Mouse (Mus musculus) pancreas, adult 10 weeks (tissue): ENCODE data around the gene Notch4. TPM values are rescaled to one million over a fixed set of nuclear protein-coding genes. Genes with fewer than 3 reads are reported as not detected.

Experiments
- polyA plus RNA-seq: library from polyadenylated mRNA; stranded (reverse); fragments of 350-450 nt; fragmentation: Illumina TruSeq; extraction: RNeasy Lipid Tissue Mini Kit (QIAGEN cat#74804); gene quantifications from one replicate; pipeline ENCODE4 v1.2.3, GENCODE M21; 2015; ENCODE audit warnings: low read depth, low replicate concordance; ENCODE audit not compliant: insufficient read depth

Gene Notch4
- polyA plus RNA-seq = 13.4 TPM

DNA sequence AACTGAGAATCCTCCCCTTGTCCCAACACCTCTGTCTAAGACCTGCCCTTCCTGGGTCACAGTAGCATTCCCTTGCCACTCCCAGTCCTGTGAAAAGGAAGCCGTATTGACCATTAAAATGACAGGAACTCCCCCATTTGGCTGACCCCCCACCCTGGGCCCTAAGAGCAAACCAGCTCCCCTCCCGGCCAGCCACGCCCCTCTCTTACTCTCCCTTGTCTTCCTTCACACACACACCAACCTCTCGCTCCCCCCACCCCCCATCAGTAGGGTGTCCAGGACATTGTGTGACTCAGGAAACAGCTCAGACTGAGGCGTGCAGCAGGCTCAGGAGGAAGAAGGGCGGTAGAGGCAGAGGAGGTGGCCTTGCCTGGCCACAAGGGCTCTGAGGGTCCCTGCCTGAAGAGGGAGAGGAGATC is at the start of gene Notch4:
Gene Notch4 (plus strand): TSS at position 266 of the 419 bp plus-strand sequence.

DNA sequence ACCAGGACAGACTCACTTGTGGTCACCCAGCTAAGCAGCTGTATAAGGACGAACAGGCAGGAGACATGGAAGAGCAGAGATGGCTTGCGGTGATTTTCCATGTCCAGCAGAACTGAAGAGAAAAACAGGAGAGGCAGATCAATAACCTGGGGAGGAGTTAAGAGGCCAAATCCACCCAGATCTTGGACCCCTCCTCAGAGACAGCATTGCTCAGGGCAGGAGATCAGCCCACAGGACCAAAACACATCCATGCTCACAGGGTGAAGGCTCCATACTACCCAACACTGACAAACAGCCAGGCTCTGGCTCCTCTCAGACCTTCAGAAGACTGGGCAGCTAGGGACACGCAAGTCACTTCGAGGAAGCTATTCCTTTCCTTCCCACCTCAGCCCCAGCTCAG is 46.8 kb upstream of the Notch4 start, which contains the start of gene Btnl6:
Gene Btnl6 (minus strand): TSS at position 101 of the 400 bp plus-strand sequence.

DNA sequence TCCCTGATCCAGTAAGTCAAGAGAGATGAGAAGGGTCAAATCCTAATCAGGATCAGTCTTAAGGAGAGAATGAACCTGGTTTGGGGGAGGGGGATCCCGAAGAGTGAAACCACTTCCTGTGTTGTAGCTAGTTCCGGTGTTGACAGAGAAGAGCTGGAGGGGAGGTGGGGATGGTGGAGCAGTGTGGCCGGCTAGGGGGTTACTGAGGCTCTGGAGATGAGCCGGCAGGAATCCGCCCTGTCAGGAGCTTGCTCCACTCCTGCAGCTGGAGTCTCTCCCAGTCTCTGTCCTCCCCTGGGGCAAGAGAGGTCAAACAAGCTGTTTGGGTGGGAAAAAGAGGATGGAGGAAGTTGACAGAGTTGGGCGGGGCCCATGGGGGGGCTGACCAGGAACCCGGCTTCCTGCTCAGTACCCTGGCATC is 25.6 kb downstream of the Notch4 start, which contains the start of gene Gpsm3:
Gene Gpsm3 (plus strand): TSS at position 126 of the 421 bp plus-strand sequence.

DNA sequence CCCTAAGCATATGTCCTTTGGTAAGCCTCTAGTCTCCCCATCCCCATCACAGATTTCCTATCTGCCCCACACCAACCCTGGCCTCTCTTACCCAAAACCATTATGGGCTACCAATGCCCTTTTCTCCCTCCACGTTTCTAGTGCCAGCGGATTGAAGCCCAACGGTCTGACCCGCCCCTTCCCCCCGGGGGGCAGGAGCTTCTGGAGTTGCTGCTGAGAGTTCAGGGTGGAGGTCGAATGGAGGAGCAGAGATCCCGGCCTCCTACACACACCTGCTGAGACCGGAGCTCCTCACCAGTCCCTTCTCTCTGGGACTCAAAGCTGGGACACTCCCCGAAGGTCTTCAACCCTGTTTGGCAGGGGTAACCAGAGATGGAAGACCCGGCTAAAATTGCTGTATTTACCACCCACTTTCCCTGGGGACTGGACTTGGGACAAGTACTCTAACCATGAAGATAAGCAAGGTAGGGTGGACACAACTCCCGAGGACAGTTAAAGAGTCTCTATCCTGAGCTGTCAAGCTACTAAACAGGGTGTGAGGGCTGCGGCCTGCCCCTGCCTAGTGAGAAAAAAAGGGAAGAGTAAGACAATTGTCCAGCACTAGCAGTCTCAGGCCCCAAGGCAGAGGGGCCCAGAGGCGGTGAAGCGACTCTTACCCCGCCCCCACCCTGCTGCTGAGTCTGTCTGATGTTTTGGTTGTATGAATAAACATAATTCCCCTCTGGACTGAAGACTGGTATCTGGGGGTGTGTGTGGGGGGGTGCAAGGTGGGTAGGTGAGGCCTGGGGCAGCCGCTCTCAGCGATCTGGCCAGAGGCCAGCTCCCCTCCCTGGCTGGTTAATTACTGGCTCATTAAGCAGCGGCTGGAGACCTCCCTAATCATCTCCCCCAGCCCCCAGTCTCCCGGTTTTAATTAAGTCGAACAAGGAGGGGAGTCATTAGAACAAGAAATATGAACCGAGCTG is 27.2 kb downstream of the Notch4 start, which contains the start of gene Pbx2:
Gene Pbx2 (plus strand): TSS at position 238 of the 965 bp plus-strand sequence.

DNA sequence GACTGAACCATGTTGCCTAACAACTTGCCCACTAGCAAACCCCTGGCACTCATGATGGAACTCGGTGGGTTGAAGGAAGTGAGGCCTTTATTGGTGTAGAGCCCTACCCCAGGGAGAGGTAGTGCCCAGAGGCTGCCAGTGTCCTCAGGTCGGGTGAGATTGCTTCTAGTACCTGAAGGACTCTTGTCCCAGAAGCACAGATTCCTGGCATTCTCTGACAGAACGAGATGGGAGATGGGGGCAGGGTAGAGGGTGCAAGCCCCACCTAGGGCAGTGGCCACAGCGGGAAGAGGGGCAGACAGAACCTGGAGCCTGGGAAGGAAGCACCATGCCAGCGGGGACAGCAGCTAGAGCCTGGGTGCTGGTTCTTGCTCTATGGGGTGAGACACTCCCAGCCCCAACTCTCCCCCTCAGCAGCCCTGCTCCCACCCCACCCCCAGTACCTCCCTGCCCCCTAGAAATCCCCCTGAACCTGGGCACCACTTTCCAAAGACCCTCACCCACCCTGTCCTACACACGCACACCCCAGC is 33.6 kb downstream of the Notch4 start, which contains the start of gene Ager:
Gene Ager (plus strand): TSS at position 297 of the 530 bp plus-strand sequence.

DNA sequence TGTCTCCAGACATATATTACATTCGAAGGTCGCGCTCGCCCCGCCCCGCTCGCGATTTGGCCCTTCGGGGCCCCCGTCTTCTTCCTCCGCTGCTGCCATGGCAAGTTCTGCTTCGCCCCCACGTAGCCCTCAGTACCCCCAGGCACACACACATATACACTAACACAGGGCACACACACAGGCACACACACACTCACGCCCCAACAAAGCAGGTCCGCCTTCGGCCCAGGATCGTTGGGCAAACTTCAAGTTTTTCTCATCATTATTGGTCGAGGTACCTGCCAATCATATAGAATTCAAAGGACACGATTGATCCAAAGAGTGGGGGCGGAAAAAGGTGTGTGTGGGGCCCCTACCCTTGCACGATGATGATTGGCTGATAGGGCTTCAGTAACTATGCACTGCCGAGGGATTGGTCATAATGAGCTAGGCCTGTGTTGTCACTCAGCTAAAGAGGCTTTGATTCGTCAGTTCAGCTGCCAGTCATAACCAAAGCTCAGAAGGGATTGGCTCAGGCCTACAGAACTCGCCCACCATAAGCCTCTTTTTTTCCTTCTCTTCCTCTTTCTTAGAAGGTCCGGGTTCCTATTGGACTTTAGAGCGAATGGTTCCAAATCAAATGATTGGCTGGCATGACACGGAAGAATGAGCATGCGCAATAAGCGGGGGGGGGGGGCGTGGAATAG is 39.5 kb downstream of the Notch4 start, which contains the start of gene Rnf5:
Gene Rnf5 (minus strand): TSS at position 316 of the 686 bp plus-strand sequence.

DNA sequence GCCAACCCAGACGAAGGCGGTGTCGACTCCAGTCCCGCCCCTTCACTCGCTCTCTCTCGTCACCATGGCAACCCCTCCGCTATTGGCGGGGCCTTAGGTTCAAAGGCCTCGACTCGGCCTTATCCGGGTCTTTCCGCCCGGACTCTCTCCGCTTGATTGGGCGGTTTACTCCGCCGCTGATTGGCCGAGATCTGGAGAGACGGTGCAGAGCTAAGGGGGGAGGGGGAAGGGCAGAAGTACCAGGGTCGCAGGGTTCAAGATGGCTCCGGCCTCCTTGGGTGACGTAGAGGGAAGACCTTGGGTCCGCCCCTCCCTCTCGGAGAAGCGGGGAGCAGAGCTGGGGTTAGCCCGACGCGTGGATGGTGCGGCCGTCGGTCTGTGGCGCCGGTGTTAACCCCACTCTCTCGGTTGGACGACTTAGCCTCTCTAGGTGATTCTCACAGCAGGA is 40.0 kb downstream of the Notch4 start, which contains the start of gene Agpat1:
Gene Agpat1 (plus strand): TSS at position 202 of the 448 bp plus-strand sequence.

DNA sequence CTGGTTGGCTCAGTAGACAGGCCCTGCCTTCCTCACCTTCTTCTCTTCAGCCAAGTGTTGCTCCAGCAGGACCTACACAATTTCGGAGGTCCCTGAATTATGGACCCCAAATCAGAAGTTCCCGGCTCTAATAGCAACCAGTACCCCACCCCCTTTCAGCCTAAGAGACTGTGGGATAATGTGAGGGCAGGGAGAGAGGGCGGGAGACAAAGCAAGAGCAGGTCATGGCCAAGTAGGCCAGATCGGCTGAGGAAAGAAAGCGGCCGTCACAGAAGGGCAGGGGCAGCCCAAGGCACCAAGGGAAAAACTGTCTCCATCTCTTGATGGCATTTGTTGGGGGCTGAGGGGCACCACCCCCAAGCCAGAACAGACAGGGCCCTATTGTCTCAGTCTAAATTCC is 51.8 kb downstream of the Notch4 start, which contains the start of gene Egfl8:
Gene Egfl8 (minus strand): TSS at position 101 of the 400 bp plus-strand sequence.

DNA sequence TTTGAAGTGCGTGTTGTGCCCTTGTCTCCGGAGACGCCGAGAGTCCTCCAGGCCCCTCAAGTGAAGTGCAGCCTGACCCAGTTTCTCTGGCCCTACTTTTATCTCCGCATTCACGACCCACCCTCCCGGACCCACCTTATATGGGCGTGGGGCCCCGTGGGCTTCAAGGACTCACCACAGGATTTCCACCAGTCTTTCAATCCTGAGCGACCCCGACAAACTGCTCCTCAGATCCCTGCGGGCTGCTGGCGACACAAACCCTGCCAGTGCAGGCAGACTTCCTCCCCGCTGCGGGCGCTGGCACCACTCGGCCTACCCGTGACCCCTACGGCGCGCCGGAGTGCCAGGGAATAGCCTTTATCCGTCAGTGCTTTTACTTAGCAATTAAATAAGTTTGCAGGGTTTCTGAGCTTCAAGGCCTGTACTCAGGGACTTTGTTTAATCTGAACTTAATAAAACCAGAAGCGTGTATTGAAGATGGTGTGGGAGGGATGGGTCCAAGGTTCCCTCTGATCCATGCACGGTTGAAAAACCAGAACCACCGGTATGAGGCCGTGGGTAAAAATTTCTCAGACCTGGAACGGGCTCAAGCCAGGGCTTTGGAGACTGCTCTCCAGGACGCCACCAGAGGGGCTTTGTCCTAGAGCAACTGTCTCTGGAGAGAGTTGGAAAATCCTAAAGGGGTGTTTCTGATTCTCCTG is 64.0 kb downstream of the Notch4 start, which contains the start of gene Ppt2:
Gene Ppt2 (minus strand): TSS at position 568 of the 701 bp plus-strand sequence.

DNA sequence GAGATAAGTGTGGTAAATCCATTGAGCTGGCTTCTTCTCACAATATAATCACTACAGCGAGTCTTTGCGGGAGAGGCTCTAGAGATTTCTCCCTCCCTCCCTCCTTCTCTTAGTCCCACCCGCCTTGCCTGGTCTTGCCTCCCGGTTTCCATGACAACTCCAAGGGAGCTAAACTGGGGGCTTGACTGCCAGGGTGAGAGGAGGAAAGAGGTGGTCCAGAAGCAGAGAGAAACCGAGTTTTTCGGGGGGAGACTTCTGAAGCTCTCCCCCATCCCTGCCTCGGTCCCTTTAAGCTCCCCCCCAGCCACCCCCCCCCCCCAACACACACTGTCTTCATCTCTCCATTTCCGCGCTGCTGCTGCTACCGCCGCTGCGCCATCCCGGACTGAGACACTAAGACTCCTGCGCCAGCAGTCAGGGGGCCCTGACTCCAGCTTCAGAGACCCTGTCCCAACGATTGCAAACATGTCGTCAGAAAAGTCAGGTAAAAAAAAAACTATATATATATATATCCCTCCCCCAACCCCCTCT is 65.2 kb downstream of the Notch4 start, which contains the start of gene Prrt1:
Gene Prrt1 (plus strand): TSS at position 313 of the 531 bp plus-strand sequence.

Other genes starting within 250 kb of the Notch4 start
- not detected for gene H2-Eb2, start 238.6 kb upstream of the Notch4 start, polyA plus RNA-seq
- gene Btnl2, start 209.4 kb upstream of the Notch4 start, polyA plus RNA-seq = not detected
- not detected for gene Btnl1, start 187.1 kb upstream of the Notch4 start, polyA plus RNA-seq
- 4.2 TPM for gene BC051142, start 165.4 kb upstream of the Notch4 start, polyA plus RNA-seq
- not detected for gene Btnl4, start 87.0 kb upstream of the Notch4 start, polyA plus RNA-seq
- not detected for gene Btnl6, start 46.9 kb upstream of the Notch4 start, polyA plus RNA-seq
- 13.2 TPM for gene Gpsm3, start 25.5 kb downstream of the Notch4 start, polyA plus RNA-seq
- 11.4 TPM for gene Pbx2, start 27.0 kb downstream of the Notch4 start, polyA plus RNA-seq
- 1.3 TPM for gene Ager, start 33.6 kb downstream of the Notch4 start, polyA plus RNA-seq
- 23.2 TPM for gene Rnf5, start 39.4 kb downstream of the Notch4 start, polyA plus RNA-seq
- 22.7 TPM for gene Agpat1, start 40.0 kb downstream of the Notch4 start, polyA plus RNA-seq
- 3.3 TPM for gene Egfl8, start 51.7 kb downstream of the Notch4 start, polyA plus RNA-seq
- gene Ppt2, start 64.2 kb downstream of the Notch4 start, polyA plus RNA-seq = 9.9 TPM
- 5.2 TPM for gene Prrt1, start 65.3 kb downstream of the Notch4 start, polyA plus RNA-seq
- gene Fkbpl, start 80.5 kb downstream of the Notch4 start, polyA plus RNA-seq = 2.0 TPM
- 10.8 TPM for gene Atf6b, start 82.9 kb downstream of the Notch4 start, polyA plus RNA-seq
- 12.0 TPM for gene Tnxb, start 106.3 kb downstream of the Notch4 start, polyA plus RNA-seq
- gene C4b, start 179.6 kb downstream of the Notch4 start, polyA plus RNA-seq = 20.6 TPM
- 1.9 TPM for gene Cyp21a1, start 240.3 kb downstream of the Notch4 start, polyA plus RNA-seq